Mouse (Mus musculus): ENCODE measurements around the gene Sco2.

GRCm38 (mm10) chr15:89376957-89377356, 3.3 kb upstream of the Sco2 start, which contains the start of gene Tymp:
- TF ChIP-seq CTCF (IDR thresholded peaks at IDR 0.05; ENCODE audit: extremely low read depth, insufficient read depth, insufficient read length, insufficient replicate concordance), result no peak
- TF ChIP-seq POLR2A (IDR thresholded peaks at IDR 0.05; ENCODE audit: low read depth, low read length), result no peak
